Mouse (Mus musculus) lung, embryonic 15.5 days (tissue): Measurements from ENCODE around the gene Samd4. TPM values are rescaled to one million over a fixed set of nuclear protein-coding genes. Genes with fewer than 3 reads are reported as not detected.

Experiments
- ATAC-seq: fragments of 200-750 bp; cut with Nextera tagmentation; 2 replicates; pipeline ENCODE4 v1.8.0; 2017; ENCODE audit warnings: moderate number of reproducible peaks, borderline replicate concordance; ENCODE audit not compliant: low FRiP score, low TSS enrichment; ENCODE audit errors: extremely low read depth
- H3K27ac ChIP-seq: fragments of 300-500 bp; sonication (generic); 2 replicates; pipeline ENCODE4 v1.5.1; 2015; ENCODE audit warnings: moderate library complexity, mild to moderate bottlenecking, inconsistent platforms
- H3K27me3 ChIP-seq: fragments of 300-500 bp; sonication (generic); 2 replicates; pipeline ENCODE4 v1.6.1; 2015; ENCODE audit warnings: inconsistent platforms
- H3K36me3 ChIP-seq: fragments of 300-500 bp; sonication (generic); 2 replicates; pipeline ENCODE4 v1.6.1; 2015; ENCODE audit warnings: inconsistent platforms
- H3K4me1 ChIP-seq: fragments of 300-500 bp; sonication (generic); 2 replicates; pipeline ENCODE4 v1.6.1; 2015; ENCODE audit warnings: inconsistent platforms
- H3K4me2 ChIP-seq: fragments of 300-500 bp; sonication (generic); 2 replicates; pipeline ENCODE4 v1.6.1; 2015; ENCODE audit warnings: inconsistent platforms, mild to moderate bottlenecking, moderate library complexity
- H3K4me3 ChIP-seq: fragments of 300-500 bp; sonication (generic); 2 replicates; pipeline ENCODE4 v1.5.1; 2015; ENCODE audit warnings: mild to moderate bottlenecking, inconsistent platforms
- H3K9ac ChIP-seq: fragments of 300-500 bp; sonication (generic); 2 replicates; pipeline ENCODE4 v1.6.1; 2015; ENCODE audit warnings: inconsistent platforms
- H3K9me3 ChIP-seq: fragments of 300-500 bp; sonication (generic); 2 replicates; pipeline ENCODE4 v1.6.1; 2016; ENCODE audit warnings: inconsistent platforms
- WGBS: fragments of 180-500 bp; shearing (Covaris S2); methylation state at CpG from one replicate; pipeline ENCODE4 v1.1.7; 2015; 5-methylcytosine and 5-hydroxymethylcytosine counted together
- microRNA-seq: library from miRNA; unstranded; fragments of <30 nt; microRNA quantifications from one replicate; pipeline ENCODE4, GENCODE M21; 2016
- polyA plus RNA-seq: library from polyadenylated mRNA; unstranded; fragments of >200 nt; fragmentation: Nextera tagmentation; extraction: Ambion mirVana; gene quantifications from 2 replicates; pipeline ENCODE4 v1.2.1, GENCODE M21; 2015

The Samd4 gene
- polyA plus RNA-seq, 1 experiment from 2014 or later, result 6.5 TPM

GRCm38 (mm10) chr14:47138853-47139252, 256.2 kb downstream of the Samd4 start:
- H3K36me3 ChIP-seq, result no peaks in the 10 kb centered on the region
- no peak overlapping the region for H3K4me3 ChIP-seq
- no peak for ATAC-seq
- no peaks in the 10 kb centered on the region for H3K4me1 ChIP-seq
- no peak overlapping the region for H3K27ac ChIP-seq
- H3K27me3 ChIP-seq, result no peaks in the 10 kb centered on the region
- no peaks in the 10 kb centered on the region for H3K9me3 ChIP-seq
- H3K9ac ChIP-seq, result no peak overlapping the region
- no peak overlapping the region for H3K4me2 ChIP-seq
- 65% methylated on average over 3 of the region's 3 CpGs for WGBS

GRCm38 (mm10) chr14:47144326-47144725, 261.7 kb downstream of the Samd4 start:
- H3K4me3 ChIP-seq, result no peak overlapping the region
- no peaks in the 10 kb centered on the region for H3K27me3 ChIP-seq
- no peak overlapping the region for H3K4me2 ChIP-seq
- H3K36me3 ChIP-seq, result no peaks in the 10 kb centered on the region
- no peak for ATAC-seq
- H3K9ac ChIP-seq, result no peak overlapping the region
- H3K9me3 ChIP-seq, result no peaks in the 10 kb centered on the region
- no peak overlapping the region for H3K27ac ChIP-seq
- no peaks in the 10 kb centered on the region for H3K4me1 ChIP-seq
- WGBS, result 77% methylated on average over 5 of the region's 5 CpGs

DNA sequence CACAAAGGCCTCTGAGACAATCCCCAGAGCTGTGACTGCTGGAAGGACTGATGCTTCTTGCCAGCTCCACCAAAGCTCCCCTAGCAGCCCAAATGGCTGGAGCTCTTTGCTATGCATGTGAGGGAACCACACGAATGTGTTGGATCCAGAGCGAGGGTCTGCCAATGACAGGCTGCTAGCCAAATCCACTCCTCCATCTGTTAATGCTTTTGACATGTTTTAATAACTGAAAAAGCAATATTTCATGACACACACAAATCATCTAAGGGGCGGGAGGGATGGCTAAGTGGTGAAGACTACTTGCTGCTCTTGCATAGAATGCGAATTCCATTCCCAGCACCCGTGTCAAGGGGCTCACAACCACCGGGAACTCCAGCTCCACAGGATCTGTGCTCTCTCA, 268.7 kb downstream of the Samd4 start:
- H3K4me3 ChIP-seq, result no peak overlapping the region
- H3K4me2 ChIP-seq, result no peak overlapping the region
- H3K9ac ChIP-seq, result no peak overlapping the region
- H3K27me3 ChIP-seq, result no peaks in the 10 kb centered on the region
- 0 out of 2 replicates have a peak, but pooled peaks cover 3% of the 10 kb centered on the region for H3K4me1 ChIP-seq
- no peak overlapping the region for H3K27ac ChIP-seq
- no peaks in the 10 kb centered on the region for H3K9me3 ChIP-seq
- no peak for ATAC-seq
- no peaks in the 10 kb centered on the region for H3K36me3 ChIP-seq
- 80% methylated on average over 6 of the region's 6 CpGs for WGBS

DNA sequence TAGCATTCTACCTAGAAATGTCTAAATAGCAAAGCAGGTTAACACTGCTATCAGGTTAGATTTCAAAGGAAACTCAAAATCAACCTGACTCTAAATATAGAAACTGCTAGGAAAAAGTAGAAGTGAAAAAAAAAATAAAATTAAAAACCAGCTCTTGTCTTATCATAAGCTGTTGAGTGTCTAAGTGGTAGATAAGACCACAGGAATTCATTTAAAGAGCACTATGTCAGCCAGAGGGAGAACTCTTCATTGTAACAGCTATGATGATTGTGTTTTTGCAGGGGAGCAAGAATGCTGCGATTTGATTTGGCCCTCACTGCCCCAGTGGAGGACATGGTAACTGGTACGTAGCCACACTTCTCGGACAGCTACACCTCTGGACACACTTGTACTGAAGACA, 271.6 kb downstream of the Samd4 start:
- no peak overlapping the region for H3K9ac ChIP-seq
- ATAC-seq, result no peak
- no peaks in the 10 kb centered on the region for H3K9me3 ChIP-seq
- H3K4me1 ChIP-seq, result 0 out of 2 replicates have a peak, but pooled peaks cover 3% of the 10 kb centered on the region
- no peak overlapping the region for H3K4me3 ChIP-seq
- no peaks in the 10 kb centered on the region for H3K36me3 ChIP-seq
- H3K4me2 ChIP-seq, result no peak overlapping the region
- no peaks in the 10 kb centered on the region for H3K27me3 ChIP-seq
- 44% methylated on average over 3 of the region's 3 CpGs for WGBS
- peak overlapping the region; percentile 20; the same call in 1 of the 2 replicates for H3K27ac ChIP-seq

Small RNA genes within 50 kb of the gene (microRNA-seq; reads per million reads assigned to microRNA genes)
- 9.8 reads per million, percentile 28 among the genes with 10 or more reads in this experiment for gene Mir378c

Other genes with a start within 250 kb of the Samd4 start
- gene Cdkn3, start 122.3 kb upstream of the Samd4 start, polyA plus RNA-seq, result 64.3 and 70.4 TPM in 2 replicates
- 182 TPM in 2 replicates for gene Cnih1, start 94.4 kb upstream of the Samd4 start, polyA plus RNA-seq
- gene Gmfb, start 60.6 kb upstream of the Samd4 start, polyA plus RNA-seq, result 69.5 and 69.7 TPM in 2 replicates
- gene Cgrrf1, start 50.7 kb upstream of the Samd4 start, polyA plus RNA-seq, result 46.0 and 47.1 TPM in 2 replicates